Mouse (Mus musculus) brain, embryonic 18.5 days (tissue): ENCODE results near the gene Kdm6b.

Experiments used
- DNase-seq: peaks from one replicate; pipeline ENCODE4 v3.0.0-alpha.2; 2012; ENCODE audit warnings: low read depth, low spot score

Kdm6b gene

GRCm38 (mm10) chr11:69366855-69367615 lies 46.4 kb downstream of the Kdm6b start:
- no peak for DNase-seq

GRCm38 (mm10) chr11:69366157-69366854 lies 47.2 kb downstream of the Kdm6b start:
- DNase-seq, result peak; percentile 95

GRCm38 (mm10) chr11:69365722-69366121 lies 47.8 kb downstream of the Kdm6b start:
- DNase-seq, result no peak

- no peak for DNase-seq
Observed at GRCm38 (mm10) chr11:69364910-69365309, 48.6 kb downstream of the Kdm6b start.

- no peak for DNase-seq
Observed at GRCm38 (mm10) chr11:69364376-69364775, 49.1 kb downstream of the Kdm6b start.

GRCm38 (mm10) chr11:69362479-69362878 lies 51.0 kb downstream of the Kdm6b start:
- no peak for DNase-seq

GRCm38 (mm10) chr11:69362021-69362420 lies 51.5 kb downstream of the Kdm6b start:
- DNase-seq, result no peak

GRCm38 (mm10) chr11:69357690-69358089 lies 55.8 kb downstream of the Kdm6b start:
- no peak for DNase-seq

GRCm38 (mm10) chr11:69356544-69356943 lies 56.9 kb downstream of the Kdm6b start:
- no peak for DNase-seq
